Mouse (Mus musculus): ENCODE data around the gene Lrmp. TPM values are rescaled to one million over a fixed set of nuclear protein-coding genes. Genes with fewer than 3 reads are reported as not detected.

The Lrmp gene
- polyA plus RNA-seq, 1 experiment from 2014 or later, result 6.5 TPM

DNA sequence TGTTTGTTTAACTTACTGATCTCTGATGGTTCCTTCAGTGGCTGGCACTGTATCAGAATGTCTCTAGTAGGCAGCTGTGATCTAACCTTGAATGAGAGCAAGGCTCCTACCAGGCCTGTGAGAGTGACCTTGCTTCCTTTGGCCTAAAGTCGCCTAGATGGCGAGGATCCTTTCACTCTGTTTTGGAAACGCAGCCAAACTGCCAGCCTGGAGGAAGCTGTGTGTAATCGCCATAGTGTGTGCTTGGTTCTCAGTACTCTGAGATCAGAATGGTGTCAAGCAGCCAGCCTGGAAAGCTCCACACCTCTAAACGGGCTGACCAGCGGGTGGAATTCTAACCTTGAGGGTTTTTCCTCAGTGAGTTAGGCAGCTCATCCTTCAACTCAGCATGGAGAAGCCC lies 2.6 kb upstream of the Lrmp start:
- Histone ChIP-seq H3K4me2 (replicated peaks; ENCODE audit: low read depth, low read length) (no peak overlapping the region), H3K9ac (replicated peaks; ENCODE audit: low read depth, low read length) (no peak overlapping the region), H3K27me3 (ENCODE audit: control insufficient read depth, insufficient read depth, low read length) (no peaks in the 10 kb centered on the region), H3K4me3 (ENCODE audit: low read depth, low read length) (no peak overlapping the region), H3K4me1 (ENCODE audit: control insufficient read depth, insufficient read depth, low read length) (peaks cover 6% of the 10 kb centered on the region; the same call in 1 of the 2 replicates), H3K9me3 (ENCODE audit: control insufficient read depth, low read depth, low read length) (no peaks in the 10 kb centered on the region), H3K27ac (ENCODE audit: low read length) (no peak overlapping the region), H3K36me3 (ENCODE audit: control insufficient read depth, insufficient read depth, low read length) (no peaks in the 10 kb centered on the region)
- no peak for ATAC-seq (ENCODE audit: insufficient number of reproducible peaks, insufficient read depth, low FRiP score, low read depth)
- 62% methylated on average over 6 of the region's 6 CpGs for WGBS

DNA sequence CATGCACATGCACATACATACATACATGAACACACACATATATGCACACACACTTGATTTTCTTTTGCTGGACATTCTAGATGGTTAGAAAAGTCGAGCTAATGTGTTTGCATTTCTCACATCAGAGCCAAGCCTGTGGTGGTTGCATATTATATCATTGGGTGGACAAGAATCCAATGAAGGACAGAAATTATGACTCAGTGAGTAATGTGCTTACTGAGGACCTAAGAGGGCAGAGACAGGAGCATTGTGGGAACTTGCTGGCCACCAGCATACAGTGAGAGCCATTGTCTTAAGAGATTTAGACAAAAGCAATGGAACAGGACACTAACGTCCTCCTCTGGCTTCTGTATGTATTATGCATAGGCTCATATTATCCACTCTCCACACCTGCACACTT lies 892 bp upstream of the Lrmp start:
- Histone ChIP-seq H3K27me3 (ENCODE audit: control insufficient read depth, insufficient read depth, low read length) (no peaks in the 10 kb centered on the region), H3K9ac (replicated peaks; ENCODE audit: low read depth, low read length) (no peak overlapping the region), H3K4me3 (ENCODE audit: low read depth, low read length) (no peak overlapping the region), H3K4me1 (ENCODE audit: control insufficient read depth, insufficient read depth, low read length) (peaks cover 6% of the 10 kb centered on the region; the same call in 1 of the 2 replicates), H3K27ac (ENCODE audit: low read length) (no peak overlapping the region), H3K36me3 (ENCODE audit: control insufficient read depth, insufficient read depth, low read length) (no peaks in the 10 kb centered on the region), H3K9me3 (ENCODE audit: control insufficient read depth, low read depth, low read length) (no peaks in the 10 kb centered on the region), H3K4me2 (replicated peaks; ENCODE audit: low read depth, low read length) (no peak overlapping the region)
- WGBS, result 74% methylated on average over 2 of the region's 2 CpGs
- ATAC-seq (ENCODE audit: insufficient number of reproducible peaks, insufficient read depth, low FRiP score, low read depth), result no peak

DNA sequence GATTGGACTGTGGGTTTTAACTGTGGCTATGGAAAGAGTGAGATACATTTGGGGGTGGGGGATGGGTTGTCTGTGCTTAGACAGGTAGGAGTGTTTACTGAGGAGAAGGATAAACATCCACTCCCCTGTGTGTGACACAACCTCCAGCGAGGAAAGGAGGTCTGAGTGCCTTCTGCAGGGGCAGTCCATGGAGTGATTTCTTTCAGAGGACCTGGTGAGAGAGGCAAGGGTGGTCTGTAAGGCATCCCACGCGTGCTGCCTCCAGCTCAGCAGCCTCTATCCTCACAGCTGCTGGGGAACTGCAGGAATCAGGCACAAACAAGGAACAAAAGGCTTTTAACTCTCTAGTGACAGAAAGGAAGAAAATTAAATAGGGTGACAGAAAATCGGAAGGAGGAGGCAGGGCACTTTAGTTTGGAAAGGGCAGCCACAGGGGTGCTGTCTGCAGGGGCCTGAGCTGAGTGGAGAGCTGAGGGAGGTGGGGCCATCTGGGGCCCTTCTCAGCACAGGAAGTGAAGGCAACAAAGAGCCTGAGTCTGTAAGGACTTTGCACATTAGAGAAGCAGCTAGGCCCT lies 732 bp downstream of the Lrmp start:
- no peak overlapping the region for H3K9ac ChIP-seq (replicated peaks; ENCODE audit: low read depth, low read length)
- WGBS, result 13% methylated on average over 4 of the region's 4 CpGs
- H3K9me3 ChIP-seq (ENCODE audit: control insufficient read depth, low read depth, low read length), result no peaks in the 10 kb centered on the region
- peak; percentile 60 for ATAC-seq (ENCODE audit: insufficient number of reproducible peaks, insufficient read depth, low FRiP score, low read depth)
- H3K27ac ChIP-seq (ENCODE audit: low read length), result peak overlapping the region; percentile 63; the same call in 1 of the 2 replicates
- peaks cover 6% of the 10 kb centered on the region; the same call in 1 of the 2 replicates for H3K4me1 ChIP-seq (ENCODE audit: control insufficient read depth, insufficient read depth, low read length)
- H3K4me3 ChIP-seq (ENCODE audit: low read depth, low read length), result no peak overlapping the region
- H3K4me2 ChIP-seq (replicated peaks; ENCODE audit: low read depth, low read length), result no peak overlapping the region
- H3K36me3 ChIP-seq (ENCODE audit: control insufficient read depth, insufficient read depth, low read length), result no peaks in the 10 kb centered on the region
- no peaks in the 10 kb centered on the region for H3K27me3 ChIP-seq (ENCODE audit: control insufficient read depth, insufficient read depth, low read length)

DNA sequence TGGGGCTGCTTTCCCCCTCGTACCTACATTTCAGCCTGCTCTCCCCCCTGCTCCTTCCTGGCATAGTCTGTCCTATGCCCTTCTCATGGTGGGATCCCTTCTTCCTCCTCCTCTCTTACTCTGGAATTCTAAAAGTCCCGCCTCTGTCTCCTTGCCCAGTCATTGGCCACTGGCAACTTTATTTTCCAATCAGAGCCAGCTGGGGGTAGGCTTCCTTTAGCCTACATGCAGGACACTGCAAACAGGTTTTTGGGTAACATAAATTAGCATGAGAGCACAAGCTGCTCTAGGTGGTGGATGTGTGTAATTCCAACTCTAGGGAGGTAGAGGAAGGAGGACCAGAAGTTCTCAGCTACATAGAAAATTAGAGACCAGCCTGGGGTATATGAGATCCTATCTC lies 4.6 kb downstream of the Lrmp start:
- Histone ChIP-seq H3K4me1 (ENCODE audit: control insufficient read depth, insufficient read depth, low read length) (peaks cover 6% of the 10 kb centered on the region; the same call in 1 of the 2 replicates), H3K27me3 (ENCODE audit: control insufficient read depth, insufficient read depth, low read length) (no peaks in the 10 kb centered on the region), H3K27ac (ENCODE audit: low read length) (no peak overlapping the region), H3K4me2 (replicated peaks; ENCODE audit: low read depth, low read length) (no peak overlapping the region), H3K9ac (replicated peaks; ENCODE audit: low read depth, low read length) (no peak overlapping the region), H3K36me3 (ENCODE audit: control insufficient read depth, insufficient read depth, low read length) (no peaks in the 10 kb centered on the region), H3K9me3 (ENCODE audit: control insufficient read depth, low read depth, low read length) (no peaks in the 10 kb centered on the region), H3K4me3 (ENCODE audit: low read depth, low read length) (no peak overlapping the region)
- no peak for ATAC-seq (ENCODE audit: insufficient number of reproducible peaks, insufficient read depth, low FRiP score, low read depth)
- WGBS, result 70% methylated on average over 2 of the region's 2 CpGs

DNA sequence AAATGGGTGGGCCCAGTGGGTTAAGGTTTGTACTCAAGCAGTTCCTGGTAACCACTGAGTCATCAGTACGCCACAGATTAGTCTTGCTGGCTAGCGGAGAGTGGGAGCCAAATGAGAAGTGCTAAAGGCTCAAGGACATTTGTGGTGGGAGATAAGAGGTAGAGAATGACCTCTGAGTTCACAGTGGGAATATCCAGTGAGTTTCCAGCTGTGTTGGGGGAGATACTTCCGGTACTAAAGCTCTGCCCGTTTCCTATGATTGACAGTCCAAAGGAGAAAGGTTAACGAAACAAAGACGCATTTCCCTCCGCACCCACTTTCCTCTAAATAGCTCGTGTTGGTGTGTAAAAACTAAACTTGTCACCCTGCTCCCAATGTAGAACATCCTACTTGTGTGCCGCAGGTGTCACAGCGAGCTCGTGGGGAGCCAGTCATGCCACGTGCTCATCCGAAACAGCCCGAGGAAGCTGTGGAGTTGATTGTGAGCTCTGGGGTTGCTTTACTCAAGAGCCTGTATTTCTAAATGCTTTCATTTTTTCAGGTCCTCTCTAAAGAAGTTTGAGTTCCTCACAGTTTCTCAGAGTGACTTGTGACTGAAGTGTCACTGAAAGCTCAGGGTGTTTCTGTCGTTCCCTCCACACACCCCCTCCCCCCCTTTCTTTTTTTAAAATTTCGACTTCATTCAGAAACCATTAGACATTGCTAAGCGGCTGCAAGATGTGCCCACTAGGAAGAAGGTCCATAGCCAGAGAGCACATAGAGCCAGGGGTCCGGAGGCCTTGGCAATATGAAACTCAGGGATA lies 5.5 kb downstream of the Lrmp start:
- H3K27ac ChIP-seq (ENCODE audit: low read length), result no peak overlapping the region
- no peak for ATAC-seq (ENCODE audit: insufficient number of reproducible peaks, insufficient read depth, low FRiP score, low read depth)

DNA sequence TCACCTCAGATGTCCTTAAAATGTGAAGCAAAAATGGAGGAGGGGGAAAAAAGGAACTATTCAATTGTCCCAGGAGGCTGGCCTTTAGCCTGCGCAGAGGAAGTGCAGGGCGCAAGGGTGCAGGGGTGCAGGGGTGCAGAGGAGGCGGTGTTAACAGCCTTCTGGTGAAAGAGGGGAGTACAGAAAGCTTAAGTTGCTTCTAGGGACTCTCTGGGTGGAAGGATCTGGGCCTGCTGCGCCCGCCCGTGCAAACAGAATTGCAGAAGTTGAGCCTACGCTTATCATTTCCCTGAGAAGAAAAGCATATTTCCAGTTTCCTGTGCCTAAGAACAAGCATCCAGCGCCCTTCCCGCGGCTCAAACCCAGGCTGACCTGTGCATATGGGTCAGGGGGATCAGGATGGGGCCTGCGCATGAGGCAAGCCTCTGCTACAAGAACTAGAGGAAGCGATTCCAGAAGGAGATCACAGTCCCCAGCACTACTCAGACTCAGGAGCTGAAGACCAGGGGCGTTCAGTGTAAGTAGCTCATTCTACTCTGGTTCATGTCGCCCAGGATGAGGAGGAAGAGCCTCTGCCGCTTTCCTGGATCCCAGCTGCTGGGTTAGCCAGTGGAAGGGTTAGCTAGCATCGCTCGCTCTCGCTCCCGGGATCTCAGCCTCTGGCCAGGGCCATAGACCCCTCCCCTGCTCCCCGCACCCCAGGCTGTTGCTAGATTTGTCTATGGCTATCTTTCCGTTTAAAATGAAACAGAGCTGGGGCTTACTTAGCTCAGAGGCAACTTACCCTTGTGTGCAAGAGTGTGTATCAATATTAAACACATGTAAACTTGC lies 6.4 kb downstream of the Lrmp start:
- H3K9me3 ChIP-seq (ENCODE audit: control insufficient read depth, low read depth, low read length), result no peaks in the 10 kb centered on the region
- no peaks in the 10 kb centered on the region; the same call in 1 of the 2 replicates for H3K4me1 ChIP-seq (ENCODE audit: control insufficient read depth, insufficient read depth, low read length)
- no peak overlapping the region for H3K4me3 ChIP-seq (ENCODE audit: low read depth, low read length)
- ATAC-seq (ENCODE audit: insufficient number of reproducible peaks, insufficient read depth, low FRiP score, low read depth), result 0 out of 2 replicates have a peak, but pooled peaks have one; percentile 37
- H3K27ac ChIP-seq (ENCODE audit: low read length), result no peak overlapping the region
- no peak overlapping the region for H3K4me2 ChIP-seq (replicated peaks; ENCODE audit: low read depth, low read length)
- no peak overlapping the region for H3K9ac ChIP-seq (replicated peaks; ENCODE audit: low read depth, low read length)
- H3K36me3 ChIP-seq (ENCODE audit: control insufficient read depth, insufficient read depth, low read length), result no peaks in the 10 kb centered on the region
- WGBS, result 62% methylated on average over 21 of the region's 21 CpGs
- H3K27me3 ChIP-seq (ENCODE audit: control insufficient read depth, insufficient read depth, low read length), result no peaks in the 10 kb centered on the region

More for the DNA sequence above, 5.5 kb downstream of the Lrmp start:
- Histone ChIP-seq H3K4me2 (replicated peaks; ENCODE audit: low read depth, low read length) (no peak overlapping the region), H3K9me3 (ENCODE audit: control insufficient read depth, low read depth, low read length) (no peaks in the 10 kb centered on the region), H3K4me1 (ENCODE audit: control insufficient read depth, insufficient read depth, low read length) (peaks cover 4% of the 10 kb centered on the region; the same call in 1 of the 2 replicates), H3K4me3 (ENCODE audit: low read depth, low read length) (no peak overlapping the region), H3K27me3 (ENCODE audit: control insufficient read depth, insufficient read depth, low read length) (no peaks in the 10 kb centered on the region), H3K9ac (replicated peaks; ENCODE audit: low read depth, low read length) (no peak overlapping the region), H3K36me3 (ENCODE audit: control insufficient read depth, insufficient read depth, low read length) (no peaks in the 10 kb centered on the region)
- 43% methylated on average over 18 of the region's 18 CpGs for WGBS

DNA sequence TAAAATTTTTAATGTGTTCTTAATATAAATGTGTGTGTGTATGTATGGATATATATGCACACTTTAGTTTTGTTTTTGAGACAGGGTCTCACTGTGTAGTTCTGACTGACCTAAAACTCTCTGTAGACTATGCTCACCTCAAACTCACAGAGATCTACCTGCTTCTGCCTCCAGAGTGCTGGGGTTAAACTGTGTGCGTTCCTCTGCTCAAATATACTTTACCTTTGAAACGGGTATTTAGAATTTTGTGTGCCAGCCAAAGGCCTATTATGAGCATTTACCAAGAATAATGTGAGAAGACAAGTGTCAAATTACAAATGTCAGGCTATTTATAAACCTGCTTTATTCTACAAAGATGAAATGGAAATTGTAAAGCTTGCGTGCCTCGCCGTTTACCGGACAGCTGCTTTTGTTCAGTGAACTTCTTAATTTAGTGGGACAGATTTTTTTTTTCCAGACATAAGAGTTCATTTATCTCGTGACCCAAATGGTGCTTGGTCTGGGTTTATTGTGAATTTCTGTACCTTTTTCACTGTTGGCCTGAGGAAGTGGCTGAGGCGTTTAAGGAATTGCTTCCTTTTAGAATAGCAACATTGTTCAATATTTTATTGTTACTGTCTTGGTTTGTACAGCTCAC lies 7.1 kb downstream of the Lrmp start:
- Histone ChIP-seq H3K9me3 (ENCODE audit: control insufficient read depth, low read depth, low read length) (0 out of 2 replicates have a peak, but pooled peaks cover 1% of the 10 kb centered on the region), H3K9ac (replicated peaks; ENCODE audit: low read depth, low read length) (no peak overlapping the region), H3K4me3 (ENCODE audit: low read depth, low read length) (no peak overlapping the region), H3K36me3 (ENCODE audit: control insufficient read depth, insufficient read depth, low read length) (no peaks in the 10 kb centered on the region), H3K27me3 (ENCODE audit: control insufficient read depth, insufficient read depth, low read length) (no peaks in the 10 kb centered on the region), H3K4me2 (replicated peaks; ENCODE audit: low read depth, low read length) (no peak overlapping the region), H3K27ac (ENCODE audit: low read length) (no peak overlapping the region), H3K4me1 (ENCODE audit: control insufficient read depth, insufficient read depth, low read length) (no peaks in the 10 kb centered on the region; the same call in 1 of the 2 replicates)
- ATAC-seq (ENCODE audit: insufficient number of reproducible peaks, insufficient read depth, low FRiP score, low read depth), result no peak
- WGBS, result 43% methylated on average over 8 of the region's 8 CpGs

All from stomach, embryonic 14.5 days (tissue).